Mouse (Mus musculus): ENCODE results near the gene Prdx2.

DNA sequence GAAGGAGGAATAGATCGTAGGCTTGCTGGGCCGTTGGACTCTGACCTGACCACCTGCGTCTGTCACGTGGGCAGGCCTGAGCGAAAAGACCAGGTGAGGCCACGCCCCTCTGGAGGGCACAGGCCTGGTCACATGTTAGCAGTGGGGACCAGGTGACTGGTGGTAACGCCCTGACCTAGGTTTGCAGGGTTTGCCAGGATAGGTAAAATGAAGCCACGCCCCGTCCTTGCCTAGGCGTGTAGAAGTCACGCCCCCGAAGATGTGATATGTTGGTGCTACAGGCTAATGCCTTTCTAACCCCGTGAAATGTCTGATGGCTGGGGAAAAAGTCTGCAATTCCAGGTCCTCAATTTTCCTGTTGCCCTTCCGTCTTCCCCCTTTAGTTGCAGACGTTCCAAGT, 21.4 kb downstream of the Prdx2 start:
- no peak for TF ChIP-seq CTCF (IDR thresholded peaks at IDR 0.05; ENCODE audit: borderline replicate concordance, control insufficient read depth, extremely low read depth, insufficient read depth, low read length, poor library complexity)
- no peak for TF ChIP-seq POLR2A (IDR thresholded peaks at IDR 0.05; ENCODE audit: control insufficient read depth, extremely low read depth, insufficient read depth, low read length, poor library complexity)

Data from thymus, adult 2 months (tissue).